Mouse (Mus musculus) embryo, embryonic 11 days (tissue): ENCODE measurements at regions not wholly inside any gene's neighbourhood (a gene's known extent, or its start where the extent isn't known, plus 50 kb on each side); places are given as distances from the start of the nearest gene placed in this dataset.

Experiments used
- DNase-seq: peaks from one replicate; pipeline ENCODE4 v3.0.0-alpha.2; 2015

DNA sequence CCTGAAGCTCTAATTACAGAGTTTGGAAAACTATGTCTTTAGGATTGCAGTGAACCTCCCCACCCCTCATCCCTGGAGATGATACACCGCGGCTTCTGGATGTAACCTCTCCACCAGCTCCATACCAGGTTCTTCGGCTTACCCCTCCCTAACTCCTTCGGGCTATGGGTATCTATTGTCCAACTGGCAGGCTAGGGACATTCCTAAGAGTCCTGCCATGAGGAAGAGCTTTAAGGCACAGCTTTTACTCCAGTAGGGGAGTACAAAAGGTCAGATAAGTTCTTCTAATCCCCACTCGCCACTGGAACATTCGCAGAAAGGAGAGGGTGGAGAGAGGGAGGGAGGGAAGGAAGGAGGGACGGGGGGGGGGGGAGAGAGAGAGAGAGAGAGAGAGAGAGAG is 188.5 kb upstream of the Bcl6 start:
- DNase-seq = no peak

GRCm38 (mm10) chr16:24176057-24176456 is 187.4 kb upstream of the Bcl6 start:
- no peak for DNase-seq

GRCm38 (mm10) chr16:24175235-24175760 is 186.6 kb upstream of the Bcl6 start:
- DNase-seq = no peak

DNA sequence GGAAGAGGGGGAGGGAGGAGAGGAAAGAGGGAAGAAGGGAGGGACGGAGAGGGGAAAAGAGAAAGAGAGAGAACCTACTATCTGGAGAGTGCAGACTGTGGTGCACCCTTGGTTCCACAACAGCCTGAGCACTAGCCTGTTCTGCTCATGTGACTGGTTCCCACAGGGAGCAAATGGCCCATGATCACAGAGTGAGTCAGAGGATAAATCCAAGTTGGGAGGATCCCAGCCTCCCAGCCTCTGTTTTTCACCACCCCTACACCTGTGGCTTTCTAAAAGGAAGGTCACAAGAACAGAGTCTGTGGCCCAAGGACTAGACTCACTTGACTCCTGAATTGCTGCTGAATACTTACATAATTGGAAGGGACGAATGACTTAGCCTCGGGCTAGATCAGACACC is 185.9 kb upstream of the Bcl6 start:
- no peak for DNase-seq

DNA sequence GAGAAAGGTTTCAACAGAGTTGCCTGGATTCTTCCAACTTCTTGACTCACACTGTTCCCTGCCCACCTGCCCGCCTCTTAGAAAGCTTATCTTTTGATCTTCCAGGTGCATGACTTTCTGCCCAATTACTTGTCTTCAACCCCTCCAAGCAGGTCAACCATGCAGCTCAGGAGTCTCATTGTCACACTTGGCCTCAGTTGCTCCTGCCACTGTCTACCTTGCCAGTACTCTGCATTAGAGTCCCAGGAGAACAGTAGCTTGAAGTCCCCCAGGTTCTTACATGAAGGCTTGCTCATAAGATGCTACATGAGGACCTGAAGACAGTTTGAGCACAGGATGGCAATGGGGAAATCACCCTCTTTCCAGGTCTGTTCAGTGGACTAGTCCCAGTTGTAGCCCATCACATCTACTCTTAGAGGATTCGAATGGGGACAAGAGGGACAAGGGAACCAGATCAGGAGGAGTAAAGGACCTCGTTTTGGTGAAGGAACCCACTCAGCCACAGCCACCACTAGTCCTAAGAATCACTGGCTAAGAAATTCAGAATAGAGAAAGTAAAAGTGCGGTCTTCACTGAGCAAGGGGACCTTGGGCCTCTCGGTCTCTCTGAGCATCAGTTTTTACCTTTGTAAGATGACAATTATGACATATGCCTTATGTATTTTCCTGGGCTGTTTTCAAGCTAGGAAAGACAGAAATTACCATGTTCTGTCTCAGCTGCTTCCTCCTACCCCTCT is 185.3 kb upstream of the Bcl6 start:
- DNase-seq = no peak

DNA sequence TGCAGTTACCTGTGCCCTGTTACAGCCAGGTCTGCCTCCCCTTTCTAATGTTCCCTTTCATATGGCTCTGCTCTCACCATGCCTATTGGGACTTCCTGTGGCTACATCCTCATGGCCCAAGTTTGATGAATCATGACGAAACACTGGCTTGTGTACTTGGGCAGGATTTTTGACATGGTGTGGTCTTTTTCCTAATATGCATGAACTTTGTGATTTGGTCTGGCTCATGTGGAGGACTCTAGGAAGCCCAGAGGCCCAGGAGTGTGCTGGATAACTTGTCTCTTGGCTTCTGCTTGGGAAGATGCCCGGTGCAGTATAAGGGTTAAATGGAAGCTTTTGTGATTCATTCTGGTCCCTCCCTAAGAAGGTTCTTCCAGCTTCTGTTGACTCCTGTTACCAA is 184.0 kb upstream of the Bcl6 start:
- no peak for DNase-seq

GRCm38 (mm10) chr16:24172065-24172464 is 183.4 kb upstream of the Bcl6 start:
- no peak for DNase-seq

GRCm38 (mm10) chr16:24171161-24171560 is 182.5 kb upstream of the Bcl6 start:
- no peak for DNase-seq

DNA sequence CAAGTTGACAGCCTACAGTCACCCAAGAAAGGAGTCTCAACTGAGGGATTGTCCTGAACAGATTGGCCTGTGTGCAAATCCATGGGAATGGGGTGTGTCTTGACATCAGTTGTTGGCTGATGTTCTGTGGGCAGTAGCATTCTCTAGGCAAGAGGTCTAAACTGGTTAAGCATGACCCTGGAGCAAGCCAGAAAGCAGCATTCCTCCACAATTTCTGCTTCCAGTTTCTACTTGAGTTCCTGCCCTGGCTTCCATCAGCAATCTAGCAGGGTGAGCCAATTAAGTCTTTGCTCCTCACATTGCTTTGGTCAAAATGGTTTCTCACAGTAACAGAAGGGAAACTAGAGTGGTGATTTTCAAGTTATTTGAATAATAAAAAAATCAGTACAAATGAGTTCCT is 177.8 kb upstream of the Bcl6 start:
- no peak for DNase-seq

DNA sequence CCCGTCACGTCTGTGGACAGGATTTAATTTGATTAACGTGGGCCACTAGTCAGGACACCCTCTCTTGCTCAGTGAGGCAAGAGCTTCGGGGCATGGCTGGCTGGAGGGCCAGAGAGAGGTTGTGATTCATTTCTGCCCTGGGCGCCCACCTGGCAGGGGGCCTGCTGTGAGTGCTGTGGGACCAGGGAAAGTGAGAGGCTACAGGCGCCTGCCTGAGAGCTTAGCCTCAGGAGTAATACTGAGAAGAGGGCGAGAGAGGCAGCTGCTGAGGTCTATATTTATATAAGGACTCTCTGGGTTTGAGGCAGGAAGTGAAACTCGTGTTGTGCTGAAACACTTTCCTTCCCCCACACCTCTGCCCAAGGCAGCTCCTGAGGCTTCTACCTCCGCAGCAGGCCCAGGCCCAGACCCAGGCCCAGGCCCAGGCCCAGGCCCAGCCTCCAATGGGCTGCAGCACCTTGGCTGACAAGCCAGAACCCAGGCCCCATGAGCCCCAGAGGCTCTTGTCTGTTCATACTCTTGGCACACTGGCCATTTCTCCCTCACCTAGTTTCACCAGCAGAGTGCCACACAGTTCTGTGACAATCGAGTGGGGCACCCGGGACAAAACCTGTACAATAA is 176.9 kb upstream of the Bcl6 start:
- no peak for DNase-seq

- no peak for DNase-seq
Measured at GRCm38 (mm10) chr16:24160705-24161285, 172.1 kb upstream of the Bcl6 start.

GRCm38 (mm10) chr16:24159336-24159735 is 170.7 kb upstream of the Bcl6 start:
- no peak for DNase-seq

GRCm38 (mm10) chr16:24157753-24158152 is 169.1 kb upstream of the Bcl6 start:
- no peak for DNase-seq

GRCm38 (mm10) chr16:24156729-24157430 is 168.2 kb upstream of the Bcl6 start:
- no peak for DNase-seq

DNA sequence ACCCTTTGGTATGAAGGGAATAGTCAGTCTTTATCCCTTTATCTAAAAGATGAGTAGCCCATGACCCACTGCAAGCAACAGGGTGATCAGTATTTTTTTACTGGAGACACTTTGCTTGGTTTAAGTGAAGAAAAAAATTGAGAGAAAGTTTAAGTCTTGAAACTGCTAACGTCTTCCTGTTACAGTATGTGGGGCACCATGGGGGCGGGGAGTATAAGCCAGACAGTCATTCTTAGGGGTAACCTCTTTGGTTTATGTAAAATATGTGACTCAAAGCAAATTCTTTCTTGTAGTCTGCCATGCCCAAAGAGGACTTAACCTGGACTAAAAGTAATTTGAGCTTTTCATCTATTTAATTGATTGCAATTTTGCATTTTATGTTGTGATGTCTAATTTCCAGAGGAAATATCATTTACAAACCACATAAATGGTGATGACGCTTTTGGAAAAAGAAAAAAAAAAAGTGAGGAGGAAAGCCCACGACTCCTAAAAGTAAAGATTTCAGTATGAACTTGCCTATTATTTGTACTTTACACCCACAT is 166.2 kb upstream of the Bcl6 start:
- DNase-seq = no peak

GRCm38 (mm10) chr16:24153943-24154342 is 165.3 kb upstream of the Bcl6 start:
- peak; percentile 65 for DNase-seq

- DNase-seq = no peak
Measured at GRCm38 (mm10) chr16:24151831-24152247, 163.2 kb upstream of the Bcl6 start.

- no peak for DNase-seq
Measured at GRCm38 (mm10) chr16:24151178-24151725, 162.6 kb upstream of the Bcl6 start.

DNA sequence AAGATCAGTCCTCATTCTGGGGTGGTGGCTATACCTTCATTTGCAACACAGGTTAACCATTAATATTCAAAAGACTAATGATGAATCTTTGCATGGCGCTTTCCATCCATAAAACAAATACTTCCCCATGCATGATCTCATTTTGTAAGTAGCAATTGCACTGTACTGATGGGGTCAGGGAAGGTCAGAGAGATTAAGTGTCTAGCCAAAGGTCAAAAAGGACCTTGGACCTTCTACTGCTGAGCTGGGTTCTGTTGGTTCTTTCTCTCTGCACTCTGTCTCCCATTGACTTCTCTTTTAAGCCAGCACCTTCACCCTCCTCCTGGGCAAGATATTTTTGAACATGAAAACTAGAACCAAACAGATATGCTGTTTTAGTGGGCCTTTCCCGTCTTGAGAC is 161.9 kb upstream of the Bcl6 start:
- no peak for DNase-seq

GRCm38 (mm10) chr16:24149441-24149840 is 160.8 kb upstream of the Bcl6 start:
- DNase-seq = no peak

- DNase-seq = no peak
Measured at GRCm38 (mm10) chr16:24143894-24144293, 155.2 kb upstream of the Bcl6 start.

GRCm38 (mm10) chr16:24142915-24143541 is 154.4 kb upstream of the Bcl6 start:
- peak; percentile 15 for DNase-seq
